Comparison of ENCODE assay signal across 26 mouse cellular contexts in the genomic region with DNA sequence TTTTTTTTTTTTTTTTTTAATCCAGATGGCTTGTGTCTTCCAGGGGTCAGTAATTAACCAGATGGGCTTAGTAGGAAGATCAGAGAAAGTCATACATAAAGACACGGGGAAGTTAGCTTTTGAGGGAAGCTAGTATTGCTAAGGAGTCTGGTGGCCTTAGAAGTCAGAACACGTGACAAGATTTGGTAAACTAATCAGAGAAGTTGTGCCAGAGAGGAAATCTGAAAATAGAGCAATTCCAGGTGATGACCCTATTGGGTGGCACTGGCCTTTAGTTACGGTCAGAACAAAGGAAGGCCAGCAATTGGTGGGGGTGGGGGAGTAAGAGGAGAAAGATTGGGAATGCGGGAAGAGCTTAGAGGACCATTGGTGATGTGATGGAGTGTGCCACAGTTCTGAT. TPM values are rescaled to one million over a fixed set of nuclear protein-coding genes. Genes with fewer than 3 reads are reported as not detected.
DNase-seq lines count a peak whose midpoint lies in the region; ATAC-seq and TF ChIP-seq lines count a peak whose summit lies in the region.
"Had no signal": no experiment of that assay in that cellular context is flagged by ENCODE, and none has a peak within 500 bp of the region (broad histone marks: within the 10 kb centered on the region; RNA-seq: fewer than 3 reads in every experiment).

No protein-coding gene starts in this region.

- H3K27ac ChIP-seq in midbrain, embryonic 11.5 days (ENCODE audit: low read depth, low read length) = no peak overlapping the region
- H3K27ac ChIP-seq in midbrain, postnatal 0 days (ENCODE audit: low read depth, low read length) = no peak overlapping the region
- H3K27ac ChIP-seq in gastrocnemius, adult 2 months = no peak overlapping the region
- H3K27ac ChIP-seq: embryonic facial prominence, embryonic 12.5 days; heart, embryonic 13.5 days; hindbrain, embryonic 14.5 days; liver, embryonic 14.5 days; midbrain, embryonic 12.5 days; stomach, embryonic 15.5 days had no signal

- intact Hi-C loops in gastrocnemius, adult 2 months (cut with DNase I) = no loop called here

- H3K4me3 ChIP-seq in midbrain, embryonic 11.5 days (ENCODE audit: low read depth, low read length) = no peak overlapping the region
- H3K4me3 ChIP-seq in midbrain, postnatal 0 days (ENCODE audit: low read depth, low read length) = no peak overlapping the region
- no peak overlapping the region for H3K4me3 ChIP-seq in gastrocnemius, adult 2 months
- H3K4me3 ChIP-seq: embryonic facial prominence, embryonic 12.5 days; heart, embryonic 13.5 days; midbrain, embryonic 12.5 days; stomach, embryonic 15.5 days had no signal

- WGBS in midbrain, embryonic 11.5 days = 67% methylated on average over 4 of the region's 4 CpGs
- WGBS in midbrain, postnatal 0 days = 68% methylated on average over 4 of the region's 4 CpGs

- H3K9me3 ChIP-seq in midbrain, embryonic 11.5 days (ENCODE audit: control insufficient read depth, low read length) = no peaks in the 10 kb centered on the region
- no peaks in the 10 kb centered on the region for H3K9me3 ChIP-seq in midbrain, postnatal 0 days (ENCODE audit: low read length)
- H3K9me3 ChIP-seq: embryonic facial prominence, embryonic 12.5 days; G1E; heart, embryonic 13.5 days; midbrain, embryonic 12.5 days; stomach, embryonic 15.5 days had no signal

- H3K4me2 ChIP-seq in midbrain, embryonic 11.5 days = no peak overlapping the region
- H3K4me2 ChIP-seq in midbrain, postnatal 0 days (ENCODE audit: low read depth, low read length, poor library complexity, severe bottlenecking) = no peak overlapping the region
- H3K4me2 ChIP-seq: embryonic facial prominence, embryonic 12.5 days; heart, embryonic 13.5 days; hindbrain, embryonic 14.5 days; midbrain, embryonic 12.5 days; stomach, embryonic 15.5 days had no signal

- no peaks in the 10 kb centered on the region for H3K27me3 ChIP-seq in midbrain, embryonic 11.5 days (ENCODE audit: control insufficient read depth, insufficient read depth, low read length)
- H3K27me3 ChIP-seq in midbrain, postnatal 0 days (ENCODE audit: insufficient read depth, low read length) = no peaks in the 10 kb centered on the region
- H3K27me3 ChIP-seq: embryonic facial prominence, embryonic 12.5 days; heart, embryonic 13.5 days; midbrain, embryonic 12.5 days; stomach, embryonic 15.5 days had no signal

- DNase-seq in heart, adult 11 months = peak; percentile 91
- DNase-seq in heart, adult 8-10 months (ENCODE audit: low spot score) = no peak
- DNase-seq in midbrain, embryonic 11.5 days (ENCODE audit: low spot score, missing footprints) = peak; percentile 37
- no peak for DNase-seq in midbrain, postnatal 0 days (ENCODE audit: low spot score)
- DNase-seq in gastrocnemius, adult 2 months = no peak
- DNase-seq in frontal cortex, postnatal 10 days (ENCODE audit: low spot score in 2 of 2) = no peak
- DNase-seq: adrenal gland, adult 8-10 months; cerebellum, adult 9-10 months; gastrocnemius, postnatal 10 days; heart, postnatal 10 days; kidney, adult 9 months; kidney, postnatal 14 days; left cerebral cortex, postnatal 4 days; lung, adult 2 months; lung, postnatal 10 days; retina, postnatal 1 day; thymus, postnatal 14 days had no signal

- ATAC-seq in midbrain, embryonic 11.5 days (ENCODE audit: low FRiP score) = no peak
- no peak for ATAC-seq in midbrain, postnatal 0 days (ENCODE audit: low FRiP score)
- ATAC-seq in megakaryocyte progenitor cell, adult 5-6 weeks (replicated peaks; ENCODE audit: poor library complexity) = peak; percentile 46
- ATAC-seq: intestine, postnatal 0 days had no signal

- no peaks in the 10 kb centered on the region for H3K4me1 ChIP-seq in midbrain, embryonic 11.5 days (ENCODE audit: control insufficient read depth, insufficient read depth, low read length)
- H3K4me1 ChIP-seq in midbrain, postnatal 0 days (ENCODE audit: insufficient read depth, low read length) = no peaks in the 10 kb centered on the region
- H3K4me1 ChIP-seq: midbrain, embryonic 12.5 days had no signal

- no peaks in the 10 kb centered on the region for H3K36me3 ChIP-seq in midbrain, embryonic 11.5 days (ENCODE audit: control insufficient read depth, insufficient read depth, low read length)
- H3K36me3 ChIP-seq in midbrain, postnatal 0 days (ENCODE audit: insufficient read depth, low read length) = no peaks in the 10 kb centered on the region
- H3K36me3 ChIP-seq: embryonic facial prominence, embryonic 12.5 days; heart, embryonic 13.5 days; midbrain, embryonic 12.5 days; stomach, embryonic 15.5 days had no signal

- no peak overlapping the region for H3K9ac ChIP-seq in midbrain, embryonic 11.5 days (ENCODE audit: low read length)
- no peak overlapping the region for H3K9ac ChIP-seq in midbrain, postnatal 0 days (replicated peaks; ENCODE audit: low read length, poor library complexity, severe bottlenecking)
- H3K9ac ChIP-seq: embryonic facial prominence, embryonic 12.5 days; heart, embryonic 13.5 days; hindbrain, embryonic 14.5 days; liver, embryonic 14.5 days; midbrain, embryonic 12.5 days; stomach, embryonic 15.5 days had no signal

- no peak for TF ChIP-seq CTCF in midbrain, postnatal 0 days (IDR thresholded peaks at IDR 0.05)
- TF ChIP-seq CTCF in gastrocnemius, adult 2 months (IDR thresholded peaks at IDR 0.05) = no peak

RNA-seq across cellular contexts. Expression of a gene that starts 44.5 kb away (rescaled TPM):
- 10 to 100 TPM; 59.5 to 68.2 (median 62.8) TPM for total RNA-seq in heart, adult 8-10 months (2022)
- polyA plus RNA-seq in midbrain, embryonic 11.5 days (2014; fragmentation: Nextera tagmentation; extraction: Ambion mirVana) = 76.4 and 88.3 TPM in 2 replicates
- 189 and 224 TPM in 2 replicates for total RNA-seq in midbrain, postnatal 0 days (2014; rRNA removed)
- polyA plus RNA-seq in midbrain, postnatal 0 days (2015; fragmentation: Nextera tagmentation; extraction: Ambion mirVana) = 275 and 299 TPM in 2 replicates
- 31.2 and 32.3 TPM in 2 replicates for total RNA-seq in megakaryocyte progenitor cell, adult 5-6 weeks (2015)
- total RNA-seq in megakaryocyte progenitor cell, adult 5-6 weeks (2017) = 28.5 and 57.0 TPM in 2 replicates
- 10 to 100 TPM; 74.7 to 79.0 TPM for total RNA-seq in gastrocnemius, adult 2 months (2021)

Comparison
In these comparisons a context has a peak if more than half of its experiments do, and no peak if none do; other contexts are left out.
1. DNase-seq: peak in heart, adult 11 months (single experiment) and midbrain, embryonic 11.5 days (single experiment); none in heart, adult 8-10 months (single experiment), midbrain, postnatal 0 days (single experiment), gastrocnemius, adult 2 months (single experiment) and frontal cortex, postnatal 10 days (0 of 2).